ENCODE assay signal across 10 mouse cellular contexts in genomic region chr4:120189941-120190340, GRCm38 (mm10). TPM values are rescaled to one million over a fixed set of nuclear protein-coding genes. Genes with fewer than 3 reads are reported as not detected.
DNase-seq lines count a peak whose midpoint lies in the region; ATAC-seq and TF ChIP-seq lines count a peak whose summit lies in the region.
"Had no signal": no experiment of that assay in that cellular context is flagged by ENCODE, and none has a peak within 500 bp of the region (broad histone marks: within the 10 kb centered on the region; RNA-seq: fewer than 3 reads in every experiment).

No protein-coding gene starts in this region.

- no peak overlapping the region for H3K9ac ChIP-seq in hindbrain, postnatal 0 days (replicated peaks; ENCODE audit: low read length)
- H3K9ac ChIP-seq in midbrain, embryonic 16.5 days (ENCODE audit: low read depth, low read length), result no peak overlapping the region
- H3K9ac ChIP-seq: liver, embryonic 15.5 days had no signal

- peaks cover 24% of the 10 kb centered on the region for H3K4me1 ChIP-seq in embryonic facial prominence, embryonic 10.5 days
- peaks cover 4% of the 10 kb centered on the region; the same call in 1 of the 2 replicates for H3K4me1 ChIP-seq in hindbrain, postnatal 0 days (ENCODE audit: insufficient read depth, low read length)
- H3K4me1 ChIP-seq in midbrain, embryonic 16.5 days (ENCODE audit: control insufficient read depth, insufficient read depth, low read length), result no peaks in the 10 kb centered on the region; the same call in 1 of the 2 replicates
- H3K4me1 ChIP-seq in heart, embryonic 10.5 days, result peaks cover 23% of the 10 kb centered on the region
- H3K4me1 ChIP-seq: liver, embryonic 15.5 days had no signal

- H3K27ac ChIP-seq in embryonic facial prominence, embryonic 10.5 days (replicated peaks), result no peak overlapping the region
- H3K27ac ChIP-seq in hindbrain, postnatal 0 days, result peak overlapping the region; percentile 76; the same call in 1 of the 2 replicates
- no peak overlapping the region for H3K27ac ChIP-seq in midbrain, embryonic 16.5 days (ENCODE audit: low read length)
- H3K27ac ChIP-seq in heart, embryonic 10.5 days, result no peak overlapping the region
- H3K27ac ChIP-seq: liver, embryonic 15.5 days had no signal

- peak; percentile 96 for DNase-seq in brain, embryonic 14.5 days (ENCODE audit: low read depth)
- peak; percentile 29 for DNase-seq in embryonic facial prominence, embryonic 10.5 days (ENCODE audit: low spot score)
- DNase-seq in hindbrain, postnatal 0 days (ENCODE audit: low spot score), result peak; percentile 83
- DNase-seq in adrenal gland, postnatal 4 days (ENCODE audit: low spot score in 2 of 2), result no peak
- no peak for DNase-seq in heart, embryonic 10.5 days (ENCODE audit: low spot score)
- no peak for DNase-seq in heart, adult 18-20 months

- TF ChIP-seq POLR2A in brain, embryonic 14.5 days (IDR thresholded peaks at IDR 0.05; ENCODE audit: borderline replicate concordance, extremely low read depth, insufficient read depth, insufficient read length, poor library complexity, severe bottlenecking), result no peak

- WGBS in embryonic facial prominence, embryonic 10.5 days, result 26% methylated on average over 2 of the region's 2 CpGs
- WGBS in hindbrain, postnatal 0 days, result 10% methylated on average over 2 of the region's 2 CpGs
- WGBS in midbrain, embryonic 16.5 days, result 28% methylated on average over 2 of the region's 2 CpGs
- 32% methylated on average over 2 of the region's 2 CpGs for WGBS in heart, embryonic 10.5 days

- ATAC-seq in hindbrain, postnatal 0 days, result peak; percentile 66
- ATAC-seq in midbrain, embryonic 16.5 days, result 0 out of 2 replicates have a peak, but pooled peaks have one; percentile 41
- no peak for ATAC-seq in granulocyte monocyte progenitor cell, adult 5-6 weeks (replicated peaks; ENCODE audit: poor library complexity, severe bottlenecking)

- H3K27me3 ChIP-seq in embryonic facial prominence, embryonic 10.5 days (replicated peaks; ENCODE audit: low read depth, poor library complexity, severe bottlenecking), result no peaks in the 10 kb centered on the region
- H3K27me3 ChIP-seq in hindbrain, postnatal 0 days (ENCODE audit: insufficient read depth, low read length), result peaks cover 4% of the 10 kb centered on the region; the same call in 1 of the 2 replicates
- no peaks in the 10 kb centered on the region for H3K27me3 ChIP-seq in midbrain, embryonic 16.5 days (ENCODE audit: control insufficient read depth, insufficient read depth, low read depth, low read length)
- H3K27me3 ChIP-seq in heart, embryonic 10.5 days (ENCODE audit: insufficient read depth, poor library complexity, severe bottlenecking), result peaks cover 18% of the 10 kb centered on the region; the same call in 1 of the 2 replicates
- H3K27me3 ChIP-seq: liver, embryonic 15.5 days had no signal

- no peak overlapping the region for H3K4me3 ChIP-seq in embryonic facial prominence, embryonic 10.5 days
- H3K4me3 ChIP-seq in hindbrain, postnatal 0 days (ENCODE audit: low read length), result no peak overlapping the region
- H3K4me3 ChIP-seq in midbrain, embryonic 16.5 days (ENCODE audit: low read depth, low read length), result no peak overlapping the region
- H3K4me3 ChIP-seq in heart, embryonic 10.5 days, result no peak overlapping the region
- H3K4me3 ChIP-seq: liver, embryonic 15.5 days had no signal

- no peaks in the 10 kb centered on the region for H3K36me3 ChIP-seq in embryonic facial prominence, embryonic 10.5 days (replicated peaks)
- no peaks in the 10 kb centered on the region for H3K36me3 ChIP-seq in hindbrain, postnatal 0 days (ENCODE audit: insufficient read depth, low read length)
- no peaks in the 10 kb centered on the region for H3K36me3 ChIP-seq in midbrain, embryonic 16.5 days (ENCODE audit: control insufficient read depth, insufficient read depth, low read length)
- H3K36me3 ChIP-seq in heart, embryonic 10.5 days, result no peaks in the 10 kb centered on the region
- H3K36me3 ChIP-seq: liver, embryonic 15.5 days had no signal

- no peaks in the 10 kb centered on the region for H3K9me3 ChIP-seq in embryonic facial prominence, embryonic 10.5 days
- no peaks in the 10 kb centered on the region for H3K9me3 ChIP-seq in hindbrain, postnatal 0 days (ENCODE audit: low read length)
- H3K9me3 ChIP-seq in midbrain, embryonic 16.5 days (replicated peaks; ENCODE audit: control insufficient read depth, low read length, poor library complexity, severe bottlenecking), result no peaks in the 10 kb centered on the region
- no peaks in the 10 kb centered on the region for H3K9me3 ChIP-seq in heart, embryonic 10.5 days
- H3K9me3 ChIP-seq: liver, embryonic 15.5 days had no signal

- no peak overlapping the region for H3K4me2 ChIP-seq in hindbrain, postnatal 0 days (ENCODE audit: low read depth, low read length)
- no peak overlapping the region for H3K4me2 ChIP-seq in midbrain, embryonic 16.5 days (ENCODE audit: low read length)
- H3K4me2 ChIP-seq: liver, embryonic 15.5 days had no signal

- TF ChIP-seq CTCF in brain, embryonic 14.5 days (IDR thresholded peaks at IDR 0.05; ENCODE audit: borderline replicate concordance, extremely low read depth, insufficient read depth, insufficient read length), result no peak
- TF ChIP-seq CTCF in hindbrain, postnatal 0 days (IDR thresholded peaks at IDR 0.05; ENCODE audit: low read depth), result no peak

RNA-seq across cellular contexts. Expression of gene Edn2, which starts 28.9 kb away (rescaled TPM):
- polyA plus RNA-seq in brain, embryonic 14.5 days (2012; rRNA removed), result 0.30 TPM in 1 of 2 replicates, not detected in the other
- polyA plus RNA-seq in embryonic facial prominence, embryonic 10.5 days (2016; fragmentation: Nextera tagmentation; extraction: Ambion mirVana), result not detected in 2 replicates
- 0.94 TPM in 1 of 2 replicates, not detected in the other for total RNA-seq in hindbrain, postnatal 0 days (2014; rRNA removed)
- polyA plus RNA-seq in hindbrain, postnatal 0 days (2015; fragmentation: Nextera tagmentation; extraction: Ambion mirVana), result 0.25 and 0.32 TPM in 2 replicates
- polyA plus RNA-seq in midbrain, embryonic 16.5 days (2015; fragmentation: Nextera tagmentation; extraction: Ambion mirVana), result 0.19 TPM in 1 of 2 replicates, not detected in the other
- not detected in 2 replicates for total RNA-seq in granulocyte monocyte progenitor cell, adult 5-6 weeks (2014; fragmentation: Nextera tagmentation)
- not detected in 2 replicates for total RNA-seq in granulocyte monocyte progenitor cell, adult 5-6 weeks (2017)
- not detected for total RNA-seq in adrenal gland, postnatal 4 days (2021)
- 0.46 and 0.60 TPM in 2 replicates for polyA plus RNA-seq in heart, embryonic 10.5 days (2016; fragmentation: Nextera tagmentation; extraction: Ambion mirVana)
- not detected for total RNA-seq in heart, adult 18-20 months (2021)
- total RNA-seq: gastrocnemius, adult 8-10 months had no signal
- polyA plus RNA-seq: liver, embryonic 15.5 days had no signal

Comparison
In these comparisons a context has a peak if more than half of its experiments do, and no peak if none do; other contexts are left out.
1. DNase-seq: peak in brain, embryonic 14.5 days (single experiment), embryonic facial prominence, embryonic 10.5 days (single experiment) and hindbrain, postnatal 0 days (single experiment); none in adrenal gland, postnatal 4 days (0 of 2), heart, embryonic 10.5 days (single experiment) and heart, adult 18-20 months (0 of 2).